Mouse (Mus musculus) megakaryocyte progenitor cell, adult 5-6 weeks (primary cell): ENCODE data around the gene Prap1. TPM values are rescaled to one million over a fixed set of nuclear protein-coding genes. Genes with fewer than 3 reads are reported as not detected.
A peak's percentile ranks its signal among the peaks of the same experiment; 100 is the strongest.

Experiments used
- ATAC-seq: replicated peaks from 2 replicates; pipeline ENCODE4 v1.8.0; 2016; ENCODE audit warnings: mild to moderate bottlenecking, moderate TSS enrichment, inconsistent platforms; ENCODE audit not compliant: poor library complexity
- total RNA-seq, 2 experiments: library from RNA; stranded (forward) in 1 of 2; stranded (reverse) in 1 of 2; fragments of 157-497, 149-512 nt in 1 of 2; fragments of 200-1000 nt in 1 of 2; gene quantifications; 2 replicates each; pipeline versions ENCODE4 v1.2.3 to v1.2.4; 2015 to 2017

Prap1 gene
- total RNA-seq, 2 experiments from 2014 or later, result not detected

DNA sequence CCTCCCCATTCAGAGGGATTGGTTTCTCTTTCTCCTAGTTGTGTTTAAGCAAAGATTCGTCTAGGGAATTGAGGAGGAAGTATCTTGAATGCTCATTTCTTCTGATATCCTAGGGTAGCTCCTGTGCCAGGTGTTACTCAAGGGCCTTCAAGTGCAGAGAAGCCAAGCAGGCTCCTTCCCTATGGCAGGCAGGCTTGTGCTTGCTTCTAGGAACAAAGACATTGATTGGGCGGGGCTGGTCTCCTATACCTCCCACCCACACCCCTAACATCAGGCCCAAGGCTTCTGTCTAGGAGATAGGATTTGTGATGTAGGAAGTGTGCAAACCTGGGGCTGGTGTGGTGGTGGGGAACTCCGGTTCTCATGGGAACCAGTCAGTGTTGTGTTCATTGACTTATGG is 33.7 kb downstream of the Prap1 start:
- ATAC-seq, result no peak

DNA sequence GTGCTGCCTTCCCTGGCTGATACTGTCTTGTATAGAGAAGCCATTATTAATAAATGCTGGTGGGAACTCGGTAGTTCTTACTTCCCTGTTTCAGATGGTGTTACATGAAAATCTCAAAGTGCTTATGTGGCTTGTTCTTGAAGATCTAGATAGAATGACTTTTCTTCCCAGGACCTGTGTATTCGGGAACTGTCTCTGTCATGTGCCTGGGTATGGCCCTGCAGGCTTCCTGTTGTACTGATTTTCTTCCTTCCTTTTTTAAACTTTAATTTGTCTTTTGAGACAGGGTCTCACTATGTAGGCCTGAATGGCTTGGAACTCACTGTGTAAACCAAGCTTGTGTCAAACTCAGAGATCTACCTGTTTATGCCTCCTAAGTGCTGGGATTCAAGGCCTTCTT is 34.7 kb downstream of the Prap1 start:
- 0 out of 2 replicates have a peak, but pooled peaks have one; percentile 2 for ATAC-seq

DNA sequence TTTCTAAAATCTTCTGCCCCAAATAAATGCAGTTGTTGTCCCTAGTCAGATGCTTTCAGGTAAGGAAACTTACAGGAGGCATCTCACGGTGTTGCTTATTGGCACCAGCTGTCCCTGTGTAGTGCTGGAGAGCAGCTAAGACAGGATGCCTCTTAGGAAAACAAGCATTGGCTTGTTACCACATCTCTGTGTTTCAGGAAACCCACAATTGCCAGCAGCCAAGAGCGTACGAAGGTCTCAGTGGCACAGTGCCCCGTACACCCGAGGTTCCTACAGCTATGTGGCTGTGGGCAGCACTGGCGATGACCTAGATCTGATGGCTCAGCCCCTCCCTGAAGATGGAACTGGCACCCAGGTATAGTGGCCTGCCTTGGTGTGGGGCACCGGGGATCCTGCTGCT is 39.0 kb downstream of the Prap1 start:
- ATAC-seq, result peak; percentile 54

DNA sequence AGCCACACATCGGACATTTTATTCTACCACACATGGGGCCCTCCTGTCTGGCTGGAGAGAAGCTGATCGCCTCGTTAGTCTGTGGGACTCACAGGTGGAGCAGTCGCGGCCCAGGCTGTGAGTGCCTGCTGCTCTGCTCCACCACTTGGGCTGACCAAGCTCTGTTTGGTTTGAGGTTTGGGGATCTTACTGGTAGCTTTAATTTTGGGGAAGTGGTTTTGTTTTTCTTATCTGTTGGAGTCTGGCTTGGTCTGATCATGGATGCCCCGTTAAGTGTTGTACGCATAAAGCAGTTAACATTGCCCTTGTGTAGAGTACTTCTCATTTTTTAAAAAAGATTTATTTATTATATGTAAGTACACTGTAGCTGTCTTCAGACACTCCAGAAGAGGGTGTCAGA is 40.8 kb downstream of the Prap1 start:
- ATAC-seq, result peak; percentile 38

DNA sequence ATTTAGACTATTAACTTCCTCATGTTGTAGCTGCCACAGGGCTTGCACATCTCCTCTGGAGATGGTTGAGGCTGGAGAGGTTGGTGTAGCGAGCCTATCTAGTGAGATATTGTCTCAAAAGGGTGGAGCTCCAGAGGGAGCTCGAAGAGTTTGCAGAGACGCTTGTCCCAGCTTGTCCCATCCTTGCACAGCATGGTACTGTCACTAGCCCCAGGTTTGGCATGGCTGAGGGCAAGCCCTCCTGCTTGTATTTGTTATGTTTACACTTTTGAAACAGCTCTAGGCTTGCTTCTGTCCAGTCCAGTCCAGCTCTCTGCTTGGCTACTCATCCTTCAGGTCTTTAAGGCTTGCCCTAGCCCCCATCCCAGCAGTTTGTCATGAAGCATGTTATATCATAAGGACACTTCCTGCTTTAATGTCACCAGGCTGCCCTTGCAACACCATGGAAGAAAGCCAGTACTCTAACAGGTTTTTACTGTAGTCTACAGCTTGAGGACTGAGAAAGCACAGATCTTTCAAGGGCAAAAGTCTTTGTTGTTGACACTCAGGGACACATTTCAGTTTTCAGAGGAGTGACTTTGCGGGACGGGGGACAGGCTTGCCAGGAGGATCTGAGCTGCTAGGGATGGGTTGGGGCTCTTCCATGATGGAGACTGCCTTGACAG is 42.0 kb downstream of the Prap1 start:
- ATAC-seq, result peak; percentile 7; the same call in 1 of the 2 replicates

DNA sequence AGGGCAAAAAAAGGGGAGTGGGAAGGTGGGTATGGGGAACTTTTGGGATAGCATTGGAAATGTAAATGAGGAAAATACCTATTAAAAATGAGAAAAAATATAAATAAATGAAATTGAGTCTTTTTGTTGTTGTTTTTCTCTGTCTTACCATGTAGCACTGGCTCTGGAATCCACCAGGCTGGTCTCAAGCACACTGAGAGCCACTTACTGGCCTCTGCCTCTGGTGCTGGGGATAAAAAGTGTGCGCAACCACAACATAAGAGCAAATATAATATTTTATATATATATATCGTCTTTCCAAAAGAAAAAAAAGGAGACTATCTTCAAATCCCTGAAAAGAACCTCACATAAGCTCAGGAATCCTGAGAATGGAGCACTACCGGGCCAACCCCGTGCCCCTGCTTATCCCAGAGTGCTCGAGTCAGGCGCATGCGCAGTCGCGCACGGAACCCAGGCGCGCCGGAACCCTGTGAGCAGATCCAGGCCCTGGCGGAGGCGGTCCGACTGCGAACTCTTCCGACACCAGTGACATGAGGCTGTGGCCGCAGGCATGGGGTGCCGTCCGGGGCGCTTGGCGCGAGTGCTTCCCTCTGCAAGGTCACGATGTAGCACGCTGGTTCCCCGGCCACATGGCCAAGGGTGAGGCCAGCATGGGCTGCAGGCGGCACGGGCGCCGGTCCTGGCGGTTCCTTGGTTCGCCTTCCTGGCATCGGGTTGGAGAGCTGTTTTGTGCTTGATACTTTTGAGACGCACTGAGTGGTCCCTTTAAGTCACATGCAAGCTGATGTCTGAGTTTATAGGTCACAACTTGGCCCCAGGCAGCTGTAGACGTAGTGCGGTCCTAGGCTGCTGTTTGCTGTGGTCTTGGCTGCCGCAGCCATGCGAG is 44.2 kb downstream of the Prap1 start, which contains the start of gene Mtg1:
Gene Mtg1, plus strand, starts transcription at position 430 of the 886 bp plus-strand sequence.
- peak; percentile 70 for ATAC-seq

DNA sequence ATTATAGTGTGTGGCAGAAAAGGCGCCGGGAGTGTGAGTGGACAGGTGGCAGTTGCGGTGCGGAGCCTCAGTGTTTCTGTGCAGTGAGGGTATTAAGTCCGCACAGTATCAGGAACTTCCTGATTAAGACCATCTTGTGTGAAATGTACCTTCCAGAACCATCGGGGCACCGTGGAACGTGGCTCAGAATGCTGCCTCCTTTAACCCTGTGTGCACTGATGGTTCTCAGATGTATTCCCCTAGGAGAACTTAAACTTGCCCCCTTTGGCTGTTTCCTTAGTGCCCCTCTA is 44.8 kb downstream of the Prap1 start:
- no peak for ATAC-seq

DNA sequence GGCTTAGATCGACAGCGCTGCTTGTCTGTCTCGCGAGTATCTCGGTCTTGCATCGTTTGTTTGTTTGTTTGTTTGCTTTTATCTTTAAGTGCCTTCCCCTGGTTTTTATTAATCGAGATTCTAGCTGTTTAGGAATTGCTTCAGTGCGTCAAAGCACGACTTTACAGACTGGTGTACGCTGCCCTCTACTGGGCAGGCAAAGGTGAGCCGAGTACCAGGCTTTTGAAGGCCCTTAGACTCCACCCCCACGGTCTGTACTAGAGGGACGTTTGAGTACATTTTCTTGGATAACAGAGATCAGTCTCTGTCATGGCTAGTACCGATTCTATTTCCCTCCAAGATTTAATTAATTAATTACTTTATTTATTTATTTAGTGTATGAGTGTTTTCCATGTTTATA is 48.2 kb downstream of the Prap1 start:
- ATAC-seq, result peak; percentile 67

DNA sequence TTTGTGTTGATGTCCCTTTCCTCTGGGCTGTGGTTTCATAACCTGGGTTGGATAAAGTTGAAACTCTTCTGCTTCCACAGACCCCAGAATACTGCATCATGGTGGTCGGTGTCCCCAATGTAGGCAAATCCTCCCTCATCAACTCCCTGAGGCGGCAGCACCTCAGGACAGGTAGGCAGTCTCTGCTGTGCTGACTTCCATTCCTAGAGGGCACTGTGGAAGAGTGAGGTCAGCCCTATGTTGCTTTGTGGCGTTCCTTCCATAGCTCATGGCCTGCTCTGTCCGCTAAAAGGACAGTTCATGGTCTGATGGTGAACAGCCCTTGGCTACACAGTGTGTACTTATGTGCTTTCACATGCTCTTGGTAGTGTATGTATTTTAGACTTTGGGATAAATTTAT is 51.4 kb downstream of the Prap1 start:
- ATAC-seq, result no peak

Other genes starting within 250 kb of the Prap1 start
- gene Kndc1, start 198.7 kb upstream of the Prap1 start, total RNA-seq (2015), result not detected in 2 replicates
- not detected in 2 replicates for gene Kndc1, start 198.7 kb upstream of the Prap1 start, total RNA-seq (2017)
- gene Utf1, start 149.6 kb upstream of the Prap1 start, total RNA-seq (2015), result not detected in 2 replicates
- not detected in 2 replicates for gene Utf1, start 149.6 kb upstream of the Prap1 start, total RNA-seq (2017)
- gene 6430531B16Rik, start 114.6 kb upstream of the Prap1 start, total RNA-seq (2015), result 0.10 and 0.27 TPM in 2 replicates
- gene 6430531B16Rik, start 114.6 kb upstream of the Prap1 start, total RNA-seq (2017), result 0.57 TPM in 1 of 2 replicates, not detected in the other
- 1.3 and 1.9 TPM in 2 replicates for gene Adam8, start 100.8 kb upstream of the Prap1 start, total RNA-seq (2015)
- 1.3 and 1.7 TPM in 2 replicates for gene Adam8, start 100.8 kb upstream of the Prap1 start, total RNA-seq (2017)
- gene Zfp511, start 57.0 kb upstream of the Prap1 start, total RNA-seq (2015), result 32.2 and 34.8 TPM in 2 replicates
- gene Zfp511, start 57.0 kb upstream of the Prap1 start, total RNA-seq (2017), result 21.0 and 21.1 TPM in 2 replicates
- 24.0 and 25.8 TPM in 2 replicates for gene Tubgcp2, start 56.7 kb upstream of the Prap1 start, total RNA-seq (2015)
- gene Tubgcp2, start 56.7 kb upstream of the Prap1 start, total RNA-seq (2017), result 35.2 and 36.5 TPM in 2 replicates
- gene Msx3, start 44.3 kb upstream of the Prap1 start, total RNA-seq (2015), result not detected in 2 replicates
- gene Msx3, start 44.3 kb upstream of the Prap1 start, total RNA-seq (2017), result not detected in 2 replicates
- gene Caly, start 10.8 kb upstream of the Prap1 start, total RNA-seq (2015), result not detected in 2 replicates
- gene Caly, start 10.8 kb upstream of the Prap1 start, total RNA-seq (2017), result not detected in 2 replicates
- gene Fuom, start 9.0 kb downstream of the Prap1 start, total RNA-seq (2015), result 6.9 and 7.9 TPM in 2 replicates
- 10.8 and 11.5 TPM in 2 replicates for gene Fuom, start 9.0 kb downstream of the Prap1 start, total RNA-seq (2017)
- gene Paox, start 22.4 kb downstream of the Prap1 start, total RNA-seq (2015), result 26.1 and 31.7 TPM in 2 replicates
- 15.7 and 23.4 TPM in 2 replicates for gene Paox, start 22.4 kb downstream of the Prap1 start, total RNA-seq (2017)
- gene Echs1, start 23.1 kb downstream of the Prap1 start, total RNA-seq (2015), result 108 and 109 TPM in 2 replicates
- 95.5 and 147 TPM in 2 replicates for gene Echs1, start 23.1 kb downstream of the Prap1 start, total RNA-seq (2017)
- gene Mtg1, start 44.2 kb downstream of the Prap1 start, total RNA-seq (2015), result 23.8 and 29.2 TPM in 2 replicates
- gene Mtg1, start 44.2 kb downstream of the Prap1 start, total RNA-seq (2017), result 10.4 and 11.4 TPM in 2 replicates
- gene Sprn, start 61.5 kb downstream of the Prap1 start, total RNA-seq (2015), result not detected in 2 replicates
- gene Sprn, start 61.5 kb downstream of the Prap1 start, total RNA-seq (2017), result not detected in 2 replicates
- not detected in 2 replicates for gene Olfr522, start 71.4 kb downstream of the Prap1 start, total RNA-seq (2015)
- gene Olfr522, start 71.4 kb downstream of the Prap1 start, total RNA-seq (2017), result not detected in 2 replicates
- gene Olfr523, start 79.8 kb downstream of the Prap1 start, total RNA-seq (2015), result not detected in 2 replicates
- not detected in 2 replicates for gene Olfr523, start 79.8 kb downstream of the Prap1 start, total RNA-seq (2017)
- not detected in 2 replicates for gene Olfr524, start 112.6 kb downstream of the Prap1 start, total RNA-seq (2015)
- gene Olfr524, start 112.6 kb downstream of the Prap1 start, total RNA-seq (2017), result not detected in 2 replicates
- gene Cd163l1, start 124.9 kb downstream of the Prap1 start, total RNA-seq (2015), result not detected in 2 replicates
- gene Cd163l1, start 124.9 kb downstream of the Prap1 start, total RNA-seq (2017), result 0.21 TPM in 1 of 2 replicates, not detected in the other
- not detected in 2 replicates for gene 5830411N06Rik, start 153.9 kb downstream of the Prap1 start, total RNA-seq (2015)
- gene 5830411N06Rik, start 153.9 kb downstream of the Prap1 start, total RNA-seq (2017), result not detected in 2 replicates
- not detected in 2 replicates for gene Olfr525, start 227.5 kb downstream of the Prap1 start, total RNA-seq (2015)
- not detected in 2 replicates for gene Olfr525, start 227.5 kb downstream of the Prap1 start, total RNA-seq (2017)
- not detected in 2 replicates for gene Olfr527, start 240.6 kb downstream of the Prap1 start, total RNA-seq (2015)
- gene Olfr527, start 240.6 kb downstream of the Prap1 start, total RNA-seq (2017), result not detected in 2 replicates